Mouse (Mus musculus): ENCODE data around the gene Scgn. TPM values are rescaled to one million over a fixed set of nuclear protein-coding genes. Genes with fewer than 3 reads are reported as not detected.
A peak's percentile ranks its signal among the peaks of the same experiment; 100 is the strongest.

Gene Scgn
- polyA plus RNA-seq, 1 experiment from 2014 or later = not detected

GRCm38 (mm10) chr13:23934211-23934520 lies 56.8 kb downstream of the Scgn start, which contains the start of gene Hist1h2aa:
Hist1h2aa (plus strand) TSS chr13:23934462.
- 86% methylated on average over 10 of the region's 10 CpGs for WGBS
- no peak within 1 kb of the TSS for H3K4me2 ChIP-seq
- no peaks in the 10 kb centered on the region for H3K27me3 ChIP-seq
- H3K36me3 ChIP-seq = no peaks in the 10 kb centered on the region
- no peaks in the 10 kb centered on the region for H3K4me1 ChIP-seq
- no peak within 1 kb of the TSS for H3K4me3 ChIP-seq
- H3K27ac ChIP-seq = no peak within 1 kb of the TSS
- no peak within 1 kb of the TSS for H3K9ac ChIP-seq
- H3K9me3 ChIP-seq = no peaks in the 10 kb centered on the region
- ATAC-seq (ENCODE audit: borderline replicate concordance, extremely low read depth, low FRiP score, low TSS enrichment) = no peak

GRCm38 (mm10) chr13:23933421-23934210 lies 57.4 kb downstream of the Scgn start, which contains the start of gene Hist1h2ba:
Hist1h2ba (minus strand) TSS chr13:23934156.
- Histone ChIP-seq H3K4me2 (no peak within 1 kb of the TSS), H3K36me3 (no peaks in the 10 kb centered on the region), H3K27me3 (no peaks in the 10 kb centered on the region), H3K27ac (no peak within 1 kb of the TSS), H3K9ac (no peak within 1 kb of the TSS), H3K4me3 (no peak within 1 kb of the TSS), H3K9me3 (no peaks in the 10 kb centered on the region), H3K4me1 (peaks cover 2% of the 10 kb centered on the region)
- 89% methylated on average over 39 of the region's 39 CpGs for WGBS
- no peak for ATAC-seq (ENCODE audit: borderline replicate concordance, extremely low read depth, low FRiP score, low TSS enrichment)

- H3K9me3 ChIP-seq = no peaks in the 10 kb centered on the region
- H3K4me1 ChIP-seq = peaks cover 12% of the 10 kb centered on the region
- 63% methylated on average over 11 of the region's 11 CpGs for WGBS
- H3K27ac ChIP-seq = no peak overlapping the region
- ATAC-seq (ENCODE audit: borderline replicate concordance, extremely low read depth, low FRiP score, low TSS enrichment) = no peak
- H3K36me3 ChIP-seq = no peaks in the 10 kb centered on the region
- H3K27me3 ChIP-seq = no peaks in the 10 kb centered on the region
- H3K4me2 ChIP-seq = no peak overlapping the region
- H3K4me3 ChIP-seq = no peak overlapping the region
- H3K9ac ChIP-seq = no peak overlapping the region
Measured at GRCm38 (mm10) chr13:23930904-23931303, 60.1 kb downstream of the Scgn start.

GRCm38 (mm10) chr13:23930461-23930860 lies 60.6 kb downstream of the Scgn start:
- H3K27ac ChIP-seq = no peak overlapping the region

GRCm38 (mm10) chr13:23928637-23929036 lies 62.4 kb downstream of the Scgn start:
- Histone ChIP-seq H3K27me3 (no peaks in the 10 kb centered on the region), H3K36me3 (no peaks in the 10 kb centered on the region), H3K4me3 (no peak overlapping the region), H3K4me2 (peak overlapping the region; percentile 29), H3K27ac (peak overlapping the region; percentile 13; the same call in 1 of the 2 replicates), H3K9me3 (no peaks in the 10 kb centered on the region), H3K4me1 (peaks cover 12% of the 10 kb centered on the region), H3K9ac (no peak overlapping the region)
- peak; percentile 79; the same call in 1 of the 2 replicates for ATAC-seq (ENCODE audit: borderline replicate concordance, extremely low read depth, low FRiP score, low TSS enrichment)
- 23% methylated on average over 3 of the region's 3 CpGs for WGBS

More at GRCm38 (mm10) chr13:23930461-23930860, 60.6 kb downstream of the Scgn start:
- ATAC-seq (ENCODE audit: borderline replicate concordance, extremely low read depth, low FRiP score, low TSS enrichment) = no peak
- no peaks in the 10 kb centered on the region for H3K36me3 ChIP-seq
- H3K4me2 ChIP-seq = no peak overlapping the region
- WGBS = 74% methylated on average over 9 of the region's 9 CpGs
- peaks cover 12% of the 10 kb centered on the region for H3K4me1 ChIP-seq
- no peaks in the 10 kb centered on the region for H3K27me3 ChIP-seq
- H3K4me3 ChIP-seq = no peak overlapping the region
- H3K9ac ChIP-seq = no peak overlapping the region
- no peaks in the 10 kb centered on the region for H3K9me3 ChIP-seq

- H3K27ac ChIP-seq = no peak overlapping the region
- 71% methylated on average over 2 of the region's 2 CpGs for WGBS
- no peaks in the 10 kb centered on the region for H3K27me3 ChIP-seq
- no peak overlapping the region for H3K4me2 ChIP-seq
- no peaks in the 10 kb centered on the region for H3K9me3 ChIP-seq
- no peak overlapping the region for H3K4me3 ChIP-seq
- peaks cover 12% of the 10 kb centered on the region for H3K4me1 ChIP-seq
- no peaks in the 10 kb centered on the region for H3K36me3 ChIP-seq
- ATAC-seq (ENCODE audit: borderline replicate concordance, extremely low read depth, low FRiP score, low TSS enrichment) = no peak
- H3K9ac ChIP-seq = no peak overlapping the region
Measured at GRCm38 (mm10) chr13:23925792-23926191, 65.2 kb downstream of the Scgn start.

GRCm38 (mm10) chr13:23917674-23918073 lies 73.3 kb downstream of the Scgn start:
- no peaks in the 10 kb centered on the region for H3K36me3 ChIP-seq
- ATAC-seq (ENCODE audit: borderline replicate concordance, extremely low read depth, low FRiP score, low TSS enrichment) = no peak
- H3K4me2 ChIP-seq = no peak overlapping the region
- H3K27me3 ChIP-seq = no peaks in the 10 kb centered on the region
- no peak overlapping the region for H3K9ac ChIP-seq
- no peak overlapping the region for H3K27ac ChIP-seq
- H3K9me3 ChIP-seq = no peaks in the 10 kb centered on the region
- no peak overlapping the region for H3K4me3 ChIP-seq
- 0 out of 2 replicates have a peak, but pooled peaks cover 2% of the 10 kb centered on the region for H3K4me1 ChIP-seq
- WGBS = 19% methylated on average over 4 of the region's 4 CpGs

- H3K4me2 ChIP-seq = no peak overlapping the region
- no peak for ATAC-seq (ENCODE audit: borderline replicate concordance, extremely low read depth, low FRiP score, low TSS enrichment)
- WGBS = 86% methylated on average over 1 of the region's 1 CpGs
Measured at GRCm38 (mm10) chr13:23916132-23916531, 74.9 kb downstream of the Scgn start.

GRCm38 (mm10) chr13:23914376-23915167 lies 76.4 kb downstream of the Scgn start, which contains the start of gene Slc17a4:
Slc17a4 (minus strand) TSS chr13:23915009.
- H3K27me3 ChIP-seq = no peaks in the 10 kb centered on the region
- no peaks in the 10 kb centered on the region for H3K9me3 ChIP-seq
- H3K27ac ChIP-seq = no peak within 1 kb of the TSS
- H3K4me2 ChIP-seq = no peak within 1 kb of the TSS
- WGBS = 55% methylated on average over 9 of the region's 9 CpGs
- H3K4me3 ChIP-seq = no peak within 1 kb of the TSS
- H3K9ac ChIP-seq = no peak within 1 kb of the TSS
- H3K4me1 ChIP-seq = 0 out of 2 replicates have a peak, but pooled peaks cover 2% of the 10 kb centered on the region
- ATAC-seq (ENCODE audit: borderline replicate concordance, extremely low read depth, low FRiP score, low TSS enrichment) = no peak
- H3K36me3 ChIP-seq = no peaks in the 10 kb centered on the region

More at GRCm38 (mm10) chr13:23916132-23916531, 74.9 kb downstream of the Scgn start:
- Histone ChIP-seq H3K4me3 (no peak overlapping the region), H3K27me3 (no peaks in the 10 kb centered on the region), H3K36me3 (no peaks in the 10 kb centered on the region), H3K27ac (no peak overlapping the region), H3K4me1 (0 out of 2 replicates have a peak, but pooled peaks cover 2% of the 10 kb centered on the region), H3K9me3 (no peaks in the 10 kb centered on the region), H3K9ac (no peak overlapping the region)

GRCm38 (mm10) chr13:23913791-23914306 lies 77.2 kb downstream of the Scgn start:
- 38% methylated on average over 6 of the region's 6 CpGs for WGBS
- 0 out of 2 replicates have a peak, but pooled peaks cover 2% of the 10 kb centered on the region for H3K4me1 ChIP-seq
- H3K4me3 ChIP-seq = no peak overlapping the region
- no peaks in the 10 kb centered on the region for H3K27me3 ChIP-seq
- H3K27ac ChIP-seq = no peak overlapping the region
- H3K9me3 ChIP-seq = no peaks in the 10 kb centered on the region
- H3K36me3 ChIP-seq = no peaks in the 10 kb centered on the region
- H3K9ac ChIP-seq = no peak overlapping the region
- no peak overlapping the region for H3K4me2 ChIP-seq
- no peak for ATAC-seq (ENCODE audit: borderline replicate concordance, extremely low read depth, low FRiP score, low TSS enrichment)

- WGBS = 74% methylated on average over 5 of the region's 5 CpGs
- H3K4me2 ChIP-seq = no peak overlapping the region
- H3K27me3 ChIP-seq = no peaks in the 10 kb centered on the region
- H3K4me1 ChIP-seq = 0 out of 2 replicates have a peak, but pooled peaks cover 2% of the 10 kb centered on the region
- H3K9ac ChIP-seq = no peak overlapping the region
- H3K9me3 ChIP-seq = no peaks in the 10 kb centered on the region
- no peaks in the 10 kb centered on the region for H3K36me3 ChIP-seq
- no peak overlapping the region for H3K4me3 ChIP-seq
- ATAC-seq (ENCODE audit: borderline replicate concordance, extremely low read depth, low FRiP score, low TSS enrichment) = no peak
- H3K27ac ChIP-seq = no peak overlapping the region
Measured at GRCm38 (mm10) chr13:23911335-23911734, 79.7 kb downstream of the Scgn start.

Data from lung, embryonic 15.5 days (tissue).